Mouse (Mus musculus) gastrocnemius, postnatal 4 days (tissue): ENCODE results near the gene Serinc3. TPM values are rescaled to one million over a fixed set of nuclear protein-coding genes. Genes with fewer than 3 reads are reported as not detected.

Source experiments
- DNase-seq, 2 experiments: peaks; one replicate each; pipeline ENCODE4 v3.0.0; 2021 to 2022; ENCODE audit warnings: low spot score in 2 of 2, mixed read lengths in 2 of 2
- total RNA-seq, 2 experiments: library from RNA; stranded (reverse); gene quantifications; 2 replicates each; pipeline ENCODE4 v1.2.3; 2021

The Serinc3 gene
- total RNA-seq, 2 experiments from 2014 or later: 152 to 163 TPM

DNA sequence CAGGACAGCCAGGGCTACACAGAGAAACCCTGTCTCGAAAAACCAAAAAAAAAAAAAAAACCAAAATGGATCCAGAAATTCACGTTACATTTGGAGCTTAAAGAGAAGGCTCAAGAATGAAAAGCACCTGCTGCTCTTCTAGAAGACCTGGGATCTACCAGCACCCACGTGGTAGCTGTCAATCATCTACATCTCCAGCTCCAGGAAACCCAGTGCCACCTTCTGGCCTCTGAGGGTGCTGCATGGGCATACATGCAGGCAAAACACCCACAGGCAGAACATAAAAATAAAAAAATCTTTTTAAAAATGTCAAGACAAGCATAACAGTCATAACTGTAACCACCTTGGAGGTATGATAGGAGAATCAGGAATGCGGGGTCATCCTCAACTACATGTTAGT, 47.3 kb downstream of the Serinc3 start:
- no peak for DNase-seq

GRCm38 (mm10) chr2:163596873-163597155, 48.1 kb downstream of the Serinc3 start:
- DNase-seq: no peak

DNA sequence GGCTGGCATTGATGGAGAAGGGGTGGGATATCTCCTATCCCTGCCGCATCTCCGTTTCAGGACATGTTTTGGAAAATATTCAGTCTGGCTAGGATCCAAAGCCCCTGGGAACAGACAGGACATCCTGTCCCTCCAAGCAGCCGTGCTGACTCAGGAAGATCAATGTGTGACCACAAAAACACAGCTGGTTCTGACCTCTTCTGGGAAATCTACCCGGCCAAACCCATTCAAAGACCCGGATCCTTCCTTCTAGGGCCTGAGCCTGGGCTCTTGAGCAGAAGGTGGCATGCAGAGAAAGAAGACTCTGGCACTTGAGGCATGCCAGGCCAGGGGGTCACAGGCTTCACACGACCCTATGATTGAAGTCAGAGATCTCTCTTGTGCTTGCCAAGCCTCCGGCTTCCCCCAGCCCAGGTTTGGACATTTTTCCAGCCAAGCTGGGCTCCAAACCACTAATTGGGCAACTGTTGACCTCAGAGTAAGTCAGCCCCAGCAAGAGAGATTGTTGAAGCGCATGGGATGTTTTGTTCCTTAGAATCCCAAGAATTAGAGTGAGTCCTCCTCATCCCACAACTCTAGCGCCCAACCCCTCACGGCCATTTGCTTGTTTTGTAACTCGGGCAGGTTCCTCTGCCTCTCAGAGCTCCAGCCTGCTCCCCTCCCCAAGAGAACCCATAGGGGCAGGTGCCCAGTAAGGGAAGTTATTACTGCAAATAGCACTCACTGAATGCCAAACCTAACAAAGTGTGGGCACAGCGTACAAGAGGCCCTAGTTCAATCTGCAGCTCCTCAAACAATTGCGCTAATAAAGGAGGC, 48.7 kb downstream of the Serinc3 start:
- DNase-seq: no peak

DNA sequence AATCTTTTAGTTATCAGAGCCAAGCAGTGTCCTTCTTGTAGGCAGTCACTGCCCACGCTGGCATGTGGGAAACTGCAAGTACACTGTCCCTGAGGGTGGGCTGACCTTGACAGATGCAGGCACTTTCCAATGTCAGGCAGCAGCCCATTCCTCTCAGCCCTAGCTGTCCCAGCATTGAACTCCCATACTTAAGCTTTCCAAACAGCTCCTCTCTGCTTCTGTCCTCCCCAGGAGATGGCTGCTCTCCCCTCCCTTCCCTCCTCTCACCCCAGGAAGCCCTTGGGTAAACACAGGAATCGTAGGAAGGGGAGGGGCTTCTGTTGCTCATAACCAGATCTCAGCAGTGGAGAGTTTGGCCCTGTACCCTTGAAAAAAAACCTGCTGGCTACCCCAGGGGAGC, 49.8 kb downstream of the Serinc3 start:
- no peak for DNase-seq

DNA sequence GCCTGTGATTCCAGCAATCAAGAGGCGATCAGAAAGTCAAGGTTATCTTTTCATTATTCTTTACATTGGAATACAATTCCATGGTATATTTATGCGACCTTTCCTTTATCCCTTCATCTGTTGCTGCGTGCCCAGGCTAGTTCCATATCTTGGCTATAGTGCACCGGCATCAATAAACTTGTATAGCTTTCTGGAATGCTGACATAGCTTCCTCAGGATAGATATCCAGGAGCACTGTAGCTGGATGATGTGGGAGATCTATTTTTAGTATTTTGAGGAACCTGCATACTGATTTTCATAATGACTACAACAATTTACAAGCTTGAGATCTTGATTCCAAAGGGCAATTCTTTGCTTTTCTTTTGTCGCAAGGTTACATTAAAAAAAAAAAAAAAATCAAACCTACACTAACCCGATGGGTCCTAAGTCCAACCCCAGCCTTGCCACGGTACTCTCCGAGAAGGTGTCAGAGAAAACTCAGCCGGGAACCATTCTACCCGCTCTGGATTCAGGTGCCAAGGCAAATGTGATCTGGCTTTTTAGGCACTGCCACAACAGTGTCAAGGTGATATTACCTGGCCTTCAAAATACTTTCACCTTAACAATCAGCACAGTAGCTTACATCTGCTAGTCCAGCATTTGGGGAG, 51.2 kb downstream of the Serinc3 start:
- DNase-seq: no peak

DNA sequence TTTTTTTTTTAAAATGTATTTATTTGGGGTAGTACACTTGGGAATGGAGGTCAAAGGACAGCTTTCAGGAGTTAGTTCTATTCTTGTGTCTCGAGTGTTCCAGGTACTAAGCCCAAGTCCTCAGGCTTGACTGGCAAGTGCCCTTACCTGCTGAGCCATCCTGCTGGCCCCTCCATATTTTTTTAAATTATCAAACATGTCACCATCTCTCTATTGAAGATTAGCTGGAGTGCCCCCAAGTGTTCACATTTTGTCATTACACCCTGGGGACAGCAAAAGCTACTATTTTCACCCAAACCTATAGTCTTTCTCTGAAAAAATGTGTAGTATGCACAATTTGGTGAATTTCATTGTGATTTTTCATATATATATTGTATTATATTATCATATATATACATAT, 52.8 kb downstream of the Serinc3 start:
- DNase-seq: no peak

GRCm38 (mm10) chr2:163590996-163591395, 53.9 kb downstream of the Serinc3 start:
- no peak for DNase-seq

DNA sequence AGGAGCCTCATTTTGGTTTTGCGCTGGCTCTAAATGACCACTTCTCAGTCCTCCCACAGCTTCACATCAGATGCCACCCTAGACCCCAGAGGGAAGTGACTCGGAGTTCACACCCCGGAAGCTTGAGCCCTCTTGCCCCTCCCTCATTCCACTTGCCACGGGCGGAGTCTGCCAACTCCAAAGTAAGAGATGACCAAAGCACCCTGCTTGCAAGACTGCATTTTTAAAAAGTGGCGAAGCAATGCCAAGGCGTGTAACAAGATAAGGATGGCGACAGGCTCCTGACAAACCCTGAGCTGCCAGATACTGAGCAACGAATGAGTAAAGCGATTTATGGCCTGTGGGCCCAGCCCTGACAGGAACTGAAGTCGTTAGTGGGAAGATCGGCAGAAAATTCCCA, 54.7 kb downstream of the Serinc3 start:
- no peak for DNase-seq

DNA sequence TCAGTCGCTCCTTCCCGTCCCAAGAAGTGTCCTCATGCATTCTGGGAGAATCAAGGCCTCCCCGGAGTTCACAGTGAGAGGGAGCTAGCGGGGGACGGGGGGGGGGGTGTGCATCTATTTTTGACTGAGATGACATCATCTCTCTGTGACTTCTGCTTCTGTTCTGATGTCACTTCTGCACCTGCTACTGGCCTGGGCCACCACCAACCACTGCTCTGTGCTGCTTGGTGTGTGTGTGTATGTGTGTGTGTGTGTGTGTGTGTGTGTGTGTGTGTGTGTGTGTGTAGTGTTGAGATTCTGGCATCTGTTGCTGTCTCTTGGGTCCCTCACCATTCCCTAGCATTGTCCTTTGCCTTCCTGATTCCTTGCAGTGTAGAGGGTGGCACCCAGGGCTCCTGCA, 57.4 kb downstream of the Serinc3 start:
- no peak for DNase-seq

DNA sequence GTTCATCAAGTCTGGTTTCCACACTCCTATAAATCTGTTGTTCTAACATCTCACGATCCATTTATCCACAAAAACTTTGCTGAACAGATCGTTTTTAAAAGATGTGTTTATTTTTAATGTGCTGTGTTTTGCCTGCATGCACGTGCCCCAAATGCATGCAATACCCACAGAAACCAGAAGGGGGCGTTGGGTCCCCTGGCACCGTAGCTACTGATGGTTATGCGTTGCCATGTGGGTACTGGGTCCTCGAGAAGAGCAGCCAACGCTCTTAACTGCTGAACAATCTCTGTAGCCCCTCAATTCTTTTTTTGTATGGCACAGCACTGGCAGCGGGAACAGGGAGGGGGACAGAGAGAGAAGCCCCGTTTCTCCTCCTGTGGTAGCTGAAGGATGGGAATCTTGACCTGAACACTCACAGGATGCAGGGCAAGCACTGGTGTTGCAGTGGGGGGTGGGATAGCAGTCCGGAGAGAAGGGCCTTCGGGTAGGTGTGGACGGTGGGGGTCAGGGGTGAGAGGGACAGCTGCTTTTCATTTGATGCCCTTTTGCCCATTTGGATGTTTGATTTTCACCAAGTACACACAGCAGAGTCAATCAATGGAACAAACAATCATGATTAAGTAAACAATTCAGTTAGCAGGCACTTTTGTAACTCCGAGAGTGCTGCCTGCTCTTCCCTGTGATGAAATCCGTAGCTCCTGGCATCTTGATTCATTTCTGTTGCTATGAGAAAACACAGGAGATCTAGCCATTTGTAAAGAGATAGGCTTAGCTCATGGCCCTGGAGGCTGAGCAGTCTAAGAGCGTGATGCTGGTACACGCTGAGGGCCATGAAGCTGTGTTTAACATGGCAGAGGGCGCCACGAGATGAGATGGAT, 58.3 kb downstream of the Serinc3 start:
- DNase-seq: no peak

GRCm38 (mm10) chr2:163584088-163584426, 60.9 kb downstream of the Serinc3 start:
- DNase-seq: no peak

DNA sequence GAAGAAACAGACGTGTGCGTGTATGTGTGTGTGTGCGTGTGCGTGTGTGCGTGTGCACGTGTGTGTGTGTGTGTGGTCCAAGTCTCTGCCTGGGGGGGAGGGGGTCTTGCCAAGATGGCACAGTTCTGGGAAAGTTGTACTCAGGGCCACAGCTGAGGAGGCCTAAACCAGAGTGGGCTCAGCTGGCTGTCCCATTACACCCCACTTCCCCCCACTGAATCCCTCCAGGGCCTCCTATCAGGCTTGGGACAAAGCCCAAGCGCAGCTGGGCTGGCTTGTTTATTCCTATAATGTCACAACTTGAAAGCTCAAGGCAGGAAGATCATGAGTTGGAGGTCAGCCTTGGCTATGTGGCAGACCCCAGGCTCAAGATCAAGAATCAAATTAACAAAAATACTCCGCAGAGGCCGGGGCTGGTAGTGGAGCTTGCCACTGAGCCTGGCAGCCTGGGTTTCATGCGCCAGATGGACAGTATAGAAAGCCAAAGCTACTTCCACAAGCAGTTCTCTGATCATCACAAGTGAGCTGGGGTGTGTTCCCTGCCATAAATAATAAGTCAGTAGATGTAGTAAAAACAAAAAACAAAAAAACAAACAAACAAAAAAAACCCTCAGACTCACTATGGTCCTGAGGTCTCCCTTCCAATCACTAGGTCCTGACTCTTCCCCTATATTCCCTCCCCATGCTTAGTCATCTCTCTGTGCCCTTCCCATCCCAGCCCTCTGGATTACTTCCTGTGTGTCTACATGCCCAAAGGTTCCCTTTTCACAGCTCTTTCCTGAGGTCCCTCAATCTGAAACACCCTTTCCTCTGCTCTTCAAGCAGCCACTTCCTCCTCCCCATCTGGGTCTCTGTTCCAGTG, 61.5 kb downstream of the Serinc3 start:
- no peak for DNase-seq

DNA sequence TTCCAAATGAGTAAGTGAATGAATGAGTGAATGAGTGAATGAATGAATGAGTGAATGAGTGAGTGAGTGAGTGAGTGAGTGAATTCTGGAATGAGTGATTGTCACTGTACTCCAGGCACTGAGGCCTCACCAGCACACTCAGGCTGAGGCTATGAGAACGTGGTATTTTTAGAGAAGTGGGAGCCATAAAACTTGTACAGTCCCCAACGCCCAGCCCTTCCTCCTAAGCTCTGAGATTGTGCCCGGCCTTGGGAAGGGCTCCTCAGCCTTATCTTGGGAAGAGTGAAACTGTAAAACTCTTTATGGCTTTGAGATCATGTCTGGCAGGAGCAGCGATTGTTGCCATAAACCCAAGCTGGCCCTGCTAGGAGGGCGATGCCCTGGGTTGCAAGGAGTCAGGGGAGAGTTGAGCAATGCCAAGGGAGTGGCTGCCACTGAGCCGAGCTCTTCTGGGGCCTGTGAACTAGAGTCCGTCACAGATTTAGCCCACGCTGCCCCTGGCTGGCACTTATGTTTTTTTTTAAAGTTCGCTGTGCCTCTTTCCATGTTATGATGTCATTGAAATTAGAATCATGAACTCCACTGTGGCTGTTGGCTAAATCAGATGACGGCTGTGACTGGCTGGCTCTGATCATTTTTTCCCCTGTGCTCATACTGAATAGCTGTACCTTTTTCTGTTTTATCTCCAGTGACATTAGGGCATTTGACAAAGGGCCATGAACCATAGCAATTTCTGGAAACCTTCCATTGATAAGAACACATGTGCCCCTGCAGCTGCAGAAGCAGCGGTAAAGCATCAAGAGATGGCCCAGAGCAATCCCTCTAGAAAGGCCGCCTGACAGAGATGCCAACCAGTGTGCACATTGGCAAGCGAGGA, 64.6 kb downstream of the Serinc3 start:
- no peak for DNase-seq

- DNase-seq: no peak
Measured at GRCm38 (mm10) chr2:163577986-163578385, 66.9 kb downstream of the Serinc3 start.

DNA sequence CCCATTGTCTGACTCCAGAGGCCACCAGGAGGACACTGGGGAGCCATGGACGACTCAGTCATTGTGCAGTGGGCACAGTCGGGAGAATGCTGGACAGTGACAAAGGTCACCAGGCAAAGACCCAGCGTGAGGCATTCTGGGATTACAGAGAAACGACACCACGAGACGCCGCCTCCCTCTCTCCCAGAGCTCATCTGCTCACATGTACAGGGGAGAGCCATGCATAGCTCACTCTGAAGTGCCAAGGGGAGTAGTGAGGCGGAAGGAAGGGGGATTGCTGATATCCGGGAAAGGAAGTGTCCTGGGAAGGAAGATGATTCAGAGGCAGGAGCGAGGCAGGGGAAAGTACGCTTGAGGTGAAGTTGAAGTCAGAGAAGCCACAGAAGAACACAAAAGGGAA, 69.7 kb downstream of the Serinc3 start:
- no peak for DNase-seq

GRCm38 (mm10) chr2:163574321-163574720, 70.6 kb downstream of the Serinc3 start:
- DNase-seq: no peak
